Mouse (Mus musculus): ENCODE data around the gene Gng10.

The Gng10 gene

GRCm38 (mm10) chr4:59016922-59017321, 18.0 kb upstream of the Gng10 start:
- no peak for DNase-seq (ENCODE audit: low spot score)

- no peak for DNase-seq (ENCODE audit: low spot score)
Observed at GRCm38 (mm10) chr4:59034325-59034917, 467 bp upstream of the Gng10 start.

- no peak for DNase-seq (ENCODE audit: low spot score)
Observed at GRCm38 (mm10) chr4:59035786-59036350, 980 bp downstream of the Gng10 start.

- DNase-seq (ENCODE audit: low spot score) = peak; percentile 79
Observed at GRCm38 (mm10) chr4:59036490-59037127, 1.7 kb downstream of the Gng10 start.

GRCm38 (mm10) chr4:59037525-59037924, 2.6 kb downstream of the Gng10 start:
- no peak for DNase-seq (ENCODE audit: low spot score)

DNA sequence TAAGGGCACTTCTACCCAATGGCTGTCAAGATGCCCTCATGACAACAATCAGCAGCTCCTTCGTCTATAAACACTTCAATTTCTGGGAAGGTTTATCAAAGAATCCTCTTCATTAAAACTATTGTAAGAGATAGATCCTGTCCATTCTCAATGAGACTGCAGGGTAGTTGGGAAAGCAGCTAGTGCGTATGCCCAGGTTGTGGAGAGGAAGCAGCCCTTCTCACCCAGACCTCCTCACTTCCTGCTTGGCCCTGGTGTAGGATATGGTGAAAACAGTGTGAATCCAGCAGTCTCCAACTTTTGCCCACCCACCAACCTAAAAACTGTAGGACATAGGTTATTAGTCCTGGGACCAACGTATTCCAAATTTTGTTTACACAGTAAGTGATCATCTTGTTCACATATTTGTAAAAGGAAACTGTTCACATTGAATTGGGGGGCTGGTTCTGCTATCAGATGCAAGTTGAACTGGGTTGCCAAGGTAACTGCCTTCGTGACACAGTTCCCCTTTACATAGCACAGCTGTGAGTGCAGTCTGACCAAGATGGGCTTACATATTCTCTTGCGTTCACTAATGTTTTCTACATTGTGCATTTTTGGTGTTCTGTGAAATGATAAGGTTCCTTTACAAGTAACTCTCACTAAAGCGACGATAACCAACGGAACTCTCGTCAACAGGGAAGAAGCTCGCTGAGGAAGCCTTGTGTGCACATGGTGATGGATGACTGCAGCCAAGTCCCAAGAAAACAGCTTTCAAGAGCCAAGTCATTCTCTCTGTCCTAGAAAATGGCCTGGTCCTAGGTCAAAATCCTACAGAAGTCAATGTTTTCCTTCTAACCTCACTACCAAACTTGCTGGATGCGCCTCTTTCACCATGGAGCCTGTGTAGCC, 5.8 kb downstream of the Gng10 start:
- no peak for DNase-seq (ENCODE audit: low spot score)

DNA sequence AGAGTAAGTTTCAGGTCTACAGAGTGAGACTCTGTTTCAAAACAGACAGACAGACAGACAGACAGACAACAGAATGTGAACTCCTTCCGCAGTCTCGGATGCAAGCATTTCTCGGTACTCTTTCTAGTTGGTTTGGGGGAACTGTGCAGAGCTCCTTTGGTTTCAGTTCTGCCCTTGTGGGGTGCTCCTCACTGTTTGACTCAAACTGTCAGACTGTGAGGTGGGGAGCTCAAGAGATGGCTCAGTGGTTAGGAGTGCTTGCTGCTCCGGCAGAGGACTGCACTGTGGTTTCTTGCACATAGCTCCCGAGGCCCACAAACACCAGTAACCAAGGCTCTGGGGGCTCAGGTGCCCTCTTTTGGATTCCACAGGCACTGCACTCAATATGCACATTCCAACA, 8.2 kb downstream of the Gng10 start:
- no peak for DNase-seq (ENCODE audit: low spot score)

DNA sequence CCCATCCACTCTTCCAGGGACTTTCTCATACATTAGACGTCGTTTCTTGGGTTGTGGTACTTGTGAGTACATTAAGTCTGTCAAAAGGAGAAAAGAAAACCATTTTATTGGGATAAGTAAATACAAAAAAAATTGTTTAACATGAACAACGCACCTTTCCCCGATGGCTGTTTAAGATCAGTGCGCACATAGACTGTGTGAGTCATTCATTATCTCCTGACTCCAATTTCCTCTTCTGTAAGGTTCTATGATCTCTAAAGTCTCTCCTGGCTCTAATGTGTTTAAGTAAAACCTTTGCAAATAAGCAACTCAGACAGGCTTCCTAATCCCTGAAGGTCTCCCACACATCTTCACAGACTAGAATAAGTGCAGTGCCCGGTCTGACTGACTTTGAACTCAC, 9.0 kb downstream of the Gng10 start:
- DNase-seq (ENCODE audit: low spot score) = no peak

- DNase-seq (ENCODE audit: low spot score) = no peak
Observed at GRCm38 (mm10) chr4:59047222-59047621, 12.3 kb downstream of the Gng10 start.

GRCm38 (mm10) chr4:59051081-59051480, 16.2 kb downstream of the Gng10 start:
- DNase-seq (ENCODE audit: low spot score) = no peak

- DNase-seq (ENCODE audit: low spot score) = no peak
Observed at GRCm38 (mm10) chr4:59057929-59058328, 23.0 kb downstream of the Gng10 start.

DNA sequence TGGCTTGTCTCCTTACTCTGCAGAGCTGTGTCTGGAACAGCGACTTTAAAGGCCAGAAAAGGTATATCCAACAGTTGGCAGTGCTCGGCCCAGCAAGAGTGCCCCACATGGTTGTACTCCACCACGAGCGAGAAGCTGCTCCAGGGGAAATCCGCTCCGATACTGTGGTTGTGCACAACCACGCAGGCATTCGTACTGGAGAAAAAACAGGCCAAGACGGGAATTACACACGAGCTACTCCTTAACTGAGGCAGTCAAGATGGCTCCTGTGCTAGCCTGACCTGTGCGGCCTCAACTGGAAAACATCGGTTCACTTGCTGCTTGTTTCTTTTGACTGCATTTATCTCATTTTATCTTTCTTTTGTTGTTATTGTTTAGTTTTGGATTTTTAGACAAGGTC, 27.6 kb downstream of the Gng10 start:
- no peak for DNase-seq (ENCODE audit: low spot score)

DNA sequence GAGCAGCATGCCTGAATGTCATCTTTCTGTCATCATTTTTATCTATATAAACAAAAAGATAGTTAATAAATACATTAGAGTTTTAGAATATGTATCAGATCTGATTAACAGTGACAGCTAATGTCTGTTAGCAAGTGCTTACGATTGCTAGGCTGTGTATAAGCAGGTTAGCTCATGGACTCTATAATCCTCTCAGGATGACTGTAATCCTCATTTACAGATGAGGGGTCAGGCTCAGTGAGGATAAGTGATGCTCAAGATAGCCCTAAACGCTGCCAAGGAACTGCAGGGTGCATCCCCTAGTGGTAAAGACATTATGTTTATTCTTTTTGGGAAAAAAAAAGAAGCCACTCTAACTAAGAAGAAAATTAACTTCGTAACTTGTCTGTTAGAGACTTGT, 34.4 kb downstream of the Gng10 start:
- DNase-seq (ENCODE audit: low spot score) = no peak

DNA sequence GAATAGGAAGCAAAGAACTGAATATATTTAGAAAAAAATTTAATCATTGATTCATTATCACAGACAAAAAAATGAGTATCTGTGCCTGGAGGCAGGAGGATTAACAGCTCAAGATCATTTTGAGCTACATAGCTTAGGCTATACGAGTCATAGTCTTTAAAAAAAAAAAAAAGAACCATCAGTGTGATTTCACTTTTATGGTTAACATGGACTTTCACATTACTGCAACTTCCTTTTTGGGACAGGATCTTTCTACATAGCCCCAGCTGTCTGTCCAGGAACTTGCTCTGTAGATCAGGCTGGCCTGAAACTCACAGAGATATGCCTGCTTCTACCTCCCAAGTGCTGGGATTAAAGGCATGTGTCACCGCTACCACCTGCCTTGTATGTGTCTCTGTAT, 48.5 kb downstream of the Gng10 start:
- DNase-seq (ENCODE audit: low spot score) = no peak

DNA sequence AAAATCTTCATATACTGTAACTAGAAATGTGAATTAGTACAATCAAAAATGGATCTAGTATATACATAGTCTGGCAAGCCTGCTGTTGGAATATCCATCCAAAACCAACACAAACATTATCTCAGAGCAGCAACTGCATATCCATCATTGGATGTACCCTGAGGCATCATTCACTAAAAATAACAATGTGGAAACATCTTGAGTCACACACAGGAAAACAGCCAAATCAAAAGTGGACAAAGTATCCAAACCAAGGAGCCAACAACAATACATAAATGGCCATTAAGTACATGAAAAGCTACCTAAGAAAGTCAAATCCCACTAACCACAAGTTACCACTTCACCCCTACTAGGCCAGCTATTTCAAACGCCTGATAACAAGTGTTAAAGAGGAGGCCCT, 54.5 kb downstream of the Gng10 start:
- DNase-seq (ENCODE audit: low spot score) = no peak
